Mouse (Mus musculus): ENCODE data around the gene Mfsd6l. TPM values are rescaled to one million over a fixed set of nuclear protein-coding genes. Genes with fewer than 3 reads are reported as not detected.

Gene Mfsd6l
- total RNA-seq, 2 experiments from 2014 or later: 0.36 to 0.60 TPM

DNA sequence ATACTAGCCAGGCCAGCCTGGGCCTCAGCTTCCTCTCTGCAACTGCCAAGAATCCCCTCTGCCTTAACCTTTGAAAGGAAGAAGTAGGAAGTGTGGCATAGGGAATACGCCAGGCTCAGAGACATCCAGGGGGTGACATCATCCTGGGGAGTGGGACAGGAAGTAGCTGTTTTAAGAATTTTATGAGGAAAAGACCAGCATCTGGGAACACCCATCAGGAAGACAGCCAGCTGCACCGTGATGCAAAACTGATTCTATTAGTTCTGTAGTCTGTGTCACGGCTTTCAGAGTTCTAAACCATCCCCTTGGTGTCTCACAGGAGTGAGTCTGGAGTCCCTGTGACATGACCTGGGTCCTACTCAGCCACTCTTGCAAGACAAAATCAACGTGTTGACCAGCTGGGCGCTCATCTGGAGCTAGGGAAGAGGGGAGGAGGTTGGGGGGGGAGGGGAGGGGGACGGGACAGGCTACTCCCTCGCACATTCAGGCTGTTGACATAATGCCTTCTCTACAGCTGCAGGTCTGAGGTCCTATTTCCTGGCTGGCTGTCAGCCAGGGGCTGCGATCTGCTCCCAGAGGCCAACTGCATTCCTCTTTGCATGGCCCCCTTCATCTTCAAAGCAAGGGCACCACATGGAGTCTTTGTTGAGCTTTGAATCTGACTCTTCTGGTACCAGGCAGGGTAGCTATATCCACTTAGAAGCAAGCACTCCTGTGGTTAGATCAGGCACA, 46.4 kb downstream of the Mfsd6l start:
- peak; percentile 79 for DNase-seq

- DNase-seq: no peak
Observed at GRCm38 (mm10) chr11:68607046-68607445, 51.1 kb downstream of the Mfsd6l start.

Other genes with a start within 250 kb of the Mfsd6l start
- 100 to 1,000 TPM in 1 of 2 experiments, 10 to 100 TPM in 1; 85.3 to 101 TPM for gene Ntn1, start 155.4 kb upstream of the Mfsd6l start, total RNA-seq (2021)
- gene Pik3r5, start 124.1 kb upstream of the Mfsd6l start, total RNA-seq (2021): 1 to 10 TPM; 1.2 TPM
- 1 to 10 TPM; 5.0 to 6.1 TPM for gene Pik3r6, start 53.2 kb upstream of the Mfsd6l start, total RNA-seq (2021)
- under 1 TPM in 1 of 2 experiments, not detected in 1; 0.25 TPM for gene Ccdc42, start 30.8 kb downstream of the Mfsd6l start, total RNA-seq (2021)
- 100 to 1,000 TPM; 165 to 169 TPM for gene Myh10, start 135.4 kb downstream of the Mfsd6l start, total RNA-seq (2021)